Mouse (Mus musculus): ENCODE results near the gene Slfnl1.

Slfnl1 gene

DNA sequence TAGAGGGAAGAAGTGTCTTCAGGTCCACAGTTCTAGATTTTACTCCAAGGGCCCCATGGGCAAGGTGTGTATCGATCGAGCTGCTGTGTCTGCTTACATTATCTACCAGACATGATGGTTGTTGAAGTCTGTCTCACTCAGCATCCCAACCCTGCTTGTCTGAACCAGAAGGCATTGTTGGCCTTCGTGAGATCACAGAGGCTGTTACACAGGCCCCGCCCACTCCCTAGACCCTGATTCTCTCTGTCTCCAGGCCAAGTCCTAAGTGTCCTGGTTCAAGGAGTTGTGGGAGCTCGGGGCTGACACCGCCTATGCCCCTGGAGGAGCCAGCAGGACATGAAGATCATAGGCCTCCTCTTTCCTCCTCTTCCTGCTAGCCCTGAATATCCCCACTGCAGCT is at the start of gene Slfnl1:
Gene Slfnl1 (plus strand): TSS at position 246 of the 400 bp plus-strand sequence.
- DNase-seq: no peak

DNA sequence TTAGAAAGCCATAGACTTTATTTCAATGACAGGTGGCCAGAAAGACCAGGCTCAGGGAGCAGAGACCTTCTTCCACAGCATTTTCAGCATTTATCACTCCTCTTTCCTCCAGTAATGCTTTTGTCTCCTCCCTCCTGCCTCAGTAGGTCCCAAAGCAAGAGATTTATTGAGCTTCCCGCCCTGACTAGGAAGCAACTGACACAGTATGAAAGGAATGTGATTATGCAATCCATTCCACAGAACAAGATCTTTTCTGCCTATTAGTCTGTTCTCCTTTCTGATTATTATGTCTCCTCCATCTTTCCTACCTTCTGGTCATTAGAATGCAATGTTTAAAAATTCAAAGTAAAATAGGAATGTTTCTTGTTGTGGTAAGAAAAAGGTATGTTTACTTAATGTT is 44.3 kb upstream of the Slfnl1 start:
- DNase-seq: no peak

DNA sequence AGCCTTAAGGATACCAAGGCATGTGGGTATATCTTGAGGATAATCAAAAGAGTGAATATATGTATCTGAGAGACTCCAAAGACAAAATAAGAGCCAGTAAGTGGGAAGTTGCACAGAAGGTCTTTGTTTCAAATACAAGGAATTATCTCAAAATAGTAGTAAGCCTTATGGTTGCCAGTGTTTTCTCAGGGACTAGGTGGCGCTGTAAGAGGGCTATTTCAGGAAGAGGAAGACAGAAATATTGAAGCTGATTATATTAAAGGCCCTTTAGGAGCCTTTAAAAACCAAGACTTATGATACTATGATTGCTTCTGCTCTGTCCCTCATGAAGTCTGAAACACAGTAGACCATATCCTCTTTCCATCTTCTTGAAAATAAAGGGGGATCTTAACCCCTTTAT is 25.1 kb upstream of the Slfnl1 start:
- no peak for DNase-seq

DNA sequence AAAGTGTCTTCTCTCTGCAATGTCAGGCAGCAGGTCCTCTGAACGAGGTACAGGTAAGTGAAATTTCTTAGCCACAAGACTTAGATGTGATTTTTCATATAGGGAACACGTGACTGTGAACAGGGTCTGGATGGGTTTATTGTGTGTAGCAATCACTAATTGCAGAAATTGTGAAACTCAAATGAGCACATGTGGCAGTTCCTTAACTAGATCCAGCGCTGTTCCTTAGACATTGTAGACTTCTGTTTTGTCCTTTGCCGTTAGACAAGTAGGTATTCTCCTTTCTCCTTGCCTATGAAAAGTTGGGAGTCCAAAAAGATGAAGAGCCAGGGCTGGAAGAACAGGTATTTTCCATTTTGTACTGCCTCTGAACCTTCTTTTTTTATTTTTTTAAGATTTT is 20.8 kb upstream of the Slfnl1 start:
- no peak for DNase-seq

DNA sequence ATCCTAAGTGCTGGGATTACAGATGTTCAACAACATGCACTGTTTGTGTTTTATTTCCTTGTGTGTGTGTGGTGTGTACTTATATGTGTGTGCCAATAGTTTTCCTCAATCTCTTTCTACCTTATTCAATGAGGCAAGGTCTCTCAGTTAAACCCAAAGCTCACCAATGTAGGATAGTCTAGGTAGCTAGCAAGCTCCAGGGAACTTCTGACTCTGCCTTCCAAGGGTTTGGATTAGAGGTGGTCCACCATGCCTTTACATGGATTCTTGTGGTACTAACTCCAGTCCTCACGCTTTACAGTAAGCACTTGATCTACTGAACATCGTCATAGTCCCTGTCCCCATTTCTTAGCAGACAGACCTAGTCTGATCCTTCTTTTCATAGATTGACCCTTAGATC is 17.7 kb upstream of the Slfnl1 start:
- no peak for DNase-seq

DNA sequence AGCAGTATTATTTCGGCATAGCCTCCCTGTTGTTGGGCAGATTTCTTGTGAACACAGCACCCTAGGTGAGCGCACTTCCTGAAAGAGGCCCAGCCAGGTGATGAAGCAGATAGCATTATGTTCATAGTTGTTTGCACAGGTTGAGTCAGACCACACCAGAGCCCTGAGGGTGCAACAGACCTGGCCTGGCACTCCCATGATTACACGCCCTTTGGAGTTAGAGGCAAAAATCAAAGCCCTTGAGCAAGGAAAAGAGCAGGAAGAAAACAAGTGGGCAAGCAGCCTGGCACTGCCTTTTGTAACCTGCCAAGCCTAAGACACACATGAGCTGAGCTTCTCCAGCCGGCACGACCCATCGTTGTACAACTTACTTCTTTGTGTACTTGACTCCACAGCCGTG is 15.5 kb upstream of the Slfnl1 start:
- DNase-seq: no peak

DNA sequence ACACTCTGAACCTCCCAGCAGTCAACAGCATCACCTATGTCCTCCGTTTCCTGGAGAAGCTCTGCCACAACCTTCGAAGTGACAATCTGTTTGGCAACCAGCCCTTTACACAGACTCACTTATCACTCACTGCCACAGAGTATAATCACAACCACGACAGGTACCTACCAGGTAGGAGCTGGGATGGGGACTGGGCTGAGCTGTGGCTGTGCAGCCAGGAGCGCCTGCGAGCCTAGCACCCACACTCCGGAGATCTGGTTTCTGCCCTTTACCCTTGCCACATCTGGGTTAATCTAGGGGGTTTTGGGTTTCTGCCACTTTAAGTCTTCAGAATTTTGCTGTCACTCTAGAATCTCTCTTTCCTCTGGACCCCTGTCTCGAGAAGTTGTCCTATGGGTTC is 15.1 kb upstream of the Slfnl1 start:
- DNase-seq: no peak

DNA sequence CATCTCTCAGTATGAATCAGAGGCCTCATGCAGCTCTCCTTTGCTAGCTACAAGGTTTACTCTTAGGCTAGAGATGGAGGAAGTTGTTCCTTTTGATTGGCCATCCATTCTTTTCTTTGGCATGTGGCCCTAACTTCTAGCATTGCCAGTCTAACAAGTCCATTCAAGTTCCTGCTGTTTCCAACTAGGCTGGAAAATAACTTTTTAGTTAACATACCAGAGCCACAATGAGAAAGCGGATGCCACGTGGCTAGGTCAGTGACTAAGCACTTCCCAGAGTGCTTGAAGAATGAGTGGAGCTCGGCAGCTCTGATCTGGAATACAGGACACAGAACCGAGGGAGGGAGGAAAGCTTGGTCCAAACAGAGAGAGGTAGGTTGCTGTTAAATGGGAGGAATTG is 14.7 kb upstream of the Slfnl1 start:
- DNase-seq: no peak

DNA sequence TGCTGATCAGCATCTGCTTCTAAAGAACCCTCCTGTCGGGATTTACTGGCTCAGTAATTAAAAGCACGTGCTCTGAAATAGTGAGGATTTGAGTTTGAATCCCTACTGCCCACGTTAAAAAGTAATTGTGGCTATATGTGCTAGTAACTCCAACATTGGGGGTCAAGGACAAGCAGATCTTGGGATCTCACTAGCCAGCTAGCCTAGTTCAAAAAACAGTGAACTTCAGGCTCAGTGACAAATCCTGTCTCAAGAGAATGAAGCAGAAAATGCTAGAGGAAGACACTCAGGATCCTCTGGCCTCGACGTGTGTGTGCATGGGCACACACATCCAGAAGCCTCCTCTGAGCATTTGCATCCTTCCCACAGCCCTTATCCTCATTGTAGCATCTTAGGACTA is 10.3 kb upstream of the Slfnl1 start:
- no peak for DNase-seq

DNA sequence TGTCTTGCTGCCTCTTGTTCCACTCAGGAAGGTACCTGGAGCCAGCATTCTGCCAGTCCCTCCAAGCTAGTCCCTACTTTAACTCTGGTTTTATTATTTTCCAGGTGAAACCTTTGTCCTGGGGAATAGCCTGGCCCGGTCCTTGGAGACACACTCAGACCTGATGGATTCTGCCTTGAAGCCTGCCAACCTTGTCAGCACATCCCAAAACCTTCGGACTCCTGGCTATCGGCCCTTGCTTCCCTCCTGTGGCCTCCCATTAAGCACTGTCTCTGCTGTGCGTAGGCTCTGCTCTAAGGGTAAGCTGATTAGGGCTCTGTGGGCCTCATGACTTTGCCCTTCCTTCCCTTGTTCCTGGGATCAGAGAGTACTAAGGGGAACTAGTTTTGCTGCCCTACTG is 9.7 kb upstream of the Slfnl1 start:
- no peak for DNase-seq

DNA sequence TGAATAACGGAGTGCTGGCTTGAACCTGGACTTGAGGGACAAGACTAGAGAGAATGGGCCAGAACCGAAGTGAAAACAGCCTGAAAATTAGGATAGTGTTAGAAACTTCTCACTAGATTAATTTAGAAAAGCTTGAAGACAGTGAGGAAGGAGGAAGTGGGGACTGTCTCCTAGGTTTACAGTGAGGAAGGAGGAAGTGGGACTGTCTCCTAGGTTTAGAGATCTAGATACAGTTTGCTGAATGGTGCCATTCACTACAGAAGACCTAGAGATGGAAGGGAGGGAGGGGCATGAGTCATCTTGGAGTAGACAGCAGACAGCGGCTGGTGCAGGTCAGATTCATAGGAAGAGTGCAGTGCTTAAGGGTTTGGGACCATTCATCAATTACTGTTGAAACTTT is 8.9 kb upstream of the Slfnl1 start:
- DNase-seq: no peak

DNA sequence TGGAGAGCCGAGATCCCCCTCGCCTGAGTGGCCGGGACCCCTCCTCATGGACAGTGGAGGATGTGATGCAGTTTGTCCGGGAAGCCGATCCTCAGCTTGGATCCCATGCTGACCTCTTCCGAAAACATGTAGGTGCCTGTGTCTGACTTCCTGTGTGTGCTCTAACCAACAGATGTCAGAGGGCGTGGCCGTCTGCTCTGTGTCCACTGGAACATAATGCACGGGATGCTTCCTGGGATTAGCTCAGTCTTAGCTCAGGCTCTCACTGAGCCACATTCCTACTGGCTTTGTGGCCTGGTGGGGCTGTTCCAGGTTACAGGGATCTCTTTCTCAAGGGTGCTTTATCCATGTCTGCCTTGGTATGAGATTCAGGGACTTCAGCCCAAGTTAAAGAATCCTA is 3.9 kb upstream of the Slfnl1 start:
- no peak for DNase-seq

DNA sequence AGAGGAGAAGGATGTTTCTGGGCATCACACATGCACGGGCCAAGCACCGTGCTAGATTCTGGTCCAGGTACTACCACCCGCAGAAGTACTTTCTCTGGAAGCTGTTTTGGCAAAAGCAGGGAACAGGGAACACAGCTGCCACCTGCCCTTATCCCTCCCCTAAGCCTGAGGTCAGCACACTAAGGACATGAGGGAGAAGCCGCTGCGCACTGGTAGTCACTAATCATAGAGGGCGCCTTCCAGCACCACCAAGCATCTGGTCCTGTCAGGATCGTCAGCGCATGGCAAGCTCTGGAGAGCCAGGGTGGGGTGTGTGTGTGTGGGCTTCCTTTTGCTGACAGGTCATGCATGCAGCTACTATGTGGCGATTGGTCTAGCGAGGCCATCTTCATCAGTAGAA is 6.6 kb downstream of the Slfnl1 start:
- no peak for DNase-seq

DNA sequence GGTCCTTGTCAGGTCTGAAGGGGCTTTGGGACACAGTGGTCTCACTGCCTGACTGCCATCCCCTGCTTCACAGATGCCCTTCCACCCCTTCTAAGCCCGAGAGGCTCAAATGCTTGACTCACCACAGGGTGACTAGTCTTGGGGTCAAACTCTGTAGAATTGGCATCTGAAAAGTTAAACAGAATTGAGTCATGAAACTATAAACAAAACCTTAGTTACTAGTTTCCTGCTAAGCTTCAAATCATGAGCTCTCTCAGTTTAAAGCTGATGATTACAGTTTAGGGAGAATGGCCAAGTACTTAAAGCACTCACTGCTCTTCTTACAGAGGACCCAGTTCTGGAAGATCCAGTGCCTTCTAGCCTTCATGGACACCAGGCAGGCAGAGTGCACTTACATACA is 12.9 kb downstream of the Slfnl1 start:
- DNase-seq: no peak

DNA sequence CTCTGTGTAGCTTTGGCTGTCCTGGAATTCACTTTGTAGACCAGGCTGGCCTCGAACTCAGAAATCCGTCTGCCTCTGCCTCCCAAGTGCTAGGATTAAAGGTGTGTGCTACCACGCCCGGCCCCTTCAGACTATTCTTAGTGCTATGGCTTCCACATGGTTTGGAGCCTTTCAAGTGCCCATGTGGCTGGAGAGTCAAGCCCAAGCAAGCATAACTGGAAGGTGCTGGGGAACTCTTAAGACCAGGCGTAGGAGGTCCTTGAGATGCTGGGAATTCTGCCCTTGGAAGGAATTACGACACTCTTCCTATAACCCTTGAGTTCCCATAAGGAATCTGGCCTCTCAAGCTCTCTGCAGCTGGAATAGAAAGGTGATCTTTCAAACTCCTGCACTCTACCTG is 24.6 kb downstream of the Slfnl1 start:
- no peak for DNase-seq

DNA sequence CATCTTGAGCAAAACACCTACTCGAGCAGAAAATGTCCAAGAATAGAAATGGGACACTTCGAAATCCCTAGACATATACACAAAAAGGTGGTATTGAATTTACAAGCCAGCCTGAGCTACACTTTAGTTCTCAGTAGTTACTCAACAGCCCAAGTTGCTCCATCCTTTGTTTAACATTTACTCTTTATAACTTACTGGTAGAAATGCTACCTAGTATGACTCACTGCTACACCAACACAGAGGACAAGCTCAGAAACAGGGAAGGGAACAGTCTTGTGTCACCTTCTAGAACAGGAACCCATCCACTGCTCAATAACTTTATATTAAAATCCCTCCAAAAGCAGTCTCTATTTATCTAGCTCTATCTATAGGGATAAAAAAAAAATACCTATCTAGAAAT is 33.7 kb downstream of the Slfnl1 start:
- DNase-seq: no peak

DNA sequence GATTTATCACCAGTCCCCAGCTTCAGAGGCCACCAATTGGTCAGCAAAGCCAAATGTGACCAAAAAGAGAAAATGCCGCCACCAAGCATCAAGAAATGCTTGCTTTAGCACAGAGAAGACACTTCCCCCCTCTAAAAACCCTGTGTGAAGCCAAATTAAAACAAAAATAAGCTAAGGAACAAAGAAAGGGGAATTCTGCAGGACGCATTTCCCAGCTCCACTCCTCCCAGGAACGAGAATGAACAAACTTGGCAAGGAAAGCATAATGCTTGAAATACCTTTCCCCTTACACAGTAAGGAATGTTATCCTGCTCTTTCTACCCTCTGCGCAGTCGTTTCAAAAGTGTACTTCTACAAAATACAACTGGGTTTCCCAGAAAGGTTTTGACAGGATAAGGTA is 36.0 kb downstream of the Slfnl1 start:
- no peak for DNase-seq

DNA sequence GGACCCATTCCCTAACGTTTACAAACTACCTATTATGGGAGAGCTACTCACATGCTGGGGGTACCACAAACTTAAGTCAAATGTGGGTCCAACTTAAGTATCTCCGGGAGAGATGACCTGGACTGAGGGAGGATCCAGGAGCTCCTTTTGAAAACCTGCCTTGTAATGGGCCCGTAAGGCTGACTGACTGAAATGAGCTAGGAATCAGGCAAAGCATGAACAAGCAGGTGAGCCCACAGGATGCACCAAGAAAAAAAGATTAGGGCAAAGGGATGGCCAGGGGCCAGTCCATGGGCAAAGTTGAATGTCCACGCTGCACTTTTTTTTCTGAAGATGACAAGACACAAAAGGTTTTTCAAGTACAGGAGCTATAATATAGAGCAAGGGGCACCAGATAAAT is 37.0 kb downstream of the Slfnl1 start:
- no peak for DNase-seq

DNA sequence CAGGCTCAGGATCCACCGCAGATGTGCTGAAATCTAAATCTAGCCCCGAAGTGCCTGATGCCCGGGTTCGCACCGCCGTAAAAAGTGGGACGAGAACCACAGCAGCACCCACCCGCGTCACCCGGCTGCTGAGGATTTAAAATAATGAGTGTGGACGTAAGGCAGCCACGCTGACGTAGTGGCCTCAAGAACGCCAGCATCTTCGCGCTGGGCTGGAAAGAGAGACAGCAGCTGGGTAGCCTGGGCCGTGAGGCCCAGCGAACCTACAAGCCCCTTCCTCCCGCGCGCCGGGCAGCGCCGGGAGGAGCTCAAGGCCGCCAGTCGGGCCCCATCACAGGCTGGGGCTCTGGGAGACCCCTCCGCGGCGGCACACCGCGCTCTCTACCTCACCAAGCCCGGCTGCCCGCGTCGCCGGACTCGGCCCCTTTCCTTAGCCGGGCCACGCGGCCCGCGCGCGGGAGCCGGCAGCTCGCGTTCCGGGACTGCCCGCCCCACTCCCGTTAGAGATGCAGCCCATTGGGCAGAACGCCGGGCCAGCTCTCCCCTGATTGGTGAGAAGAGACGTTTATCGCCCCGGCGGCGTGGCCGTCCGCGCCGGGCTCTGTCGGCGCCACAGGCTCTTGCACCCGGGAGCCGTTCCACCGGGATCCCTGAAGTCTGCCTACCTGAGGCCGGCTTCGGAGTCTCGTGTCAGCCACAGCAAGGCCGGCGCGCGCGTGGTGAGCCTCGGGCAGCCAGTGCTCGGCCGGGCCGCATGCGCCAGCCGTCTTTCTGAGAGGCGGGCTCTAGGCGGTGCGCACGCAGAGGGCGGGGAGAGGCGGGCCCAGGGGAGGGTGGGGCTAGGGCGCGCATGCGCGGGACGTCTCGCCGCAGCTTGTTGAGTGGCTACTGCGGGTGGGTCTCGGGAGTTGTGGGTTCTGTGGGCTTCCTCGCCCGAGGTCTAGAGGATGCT is 37.7 kb downstream of the Slfnl1 start, which contains the start of gene Ctps:
Gene Ctps (minus strand): TSS at position 791 of the 952 bp plus-strand sequence.
- DNase-seq: peak; percentile 94

DNA sequence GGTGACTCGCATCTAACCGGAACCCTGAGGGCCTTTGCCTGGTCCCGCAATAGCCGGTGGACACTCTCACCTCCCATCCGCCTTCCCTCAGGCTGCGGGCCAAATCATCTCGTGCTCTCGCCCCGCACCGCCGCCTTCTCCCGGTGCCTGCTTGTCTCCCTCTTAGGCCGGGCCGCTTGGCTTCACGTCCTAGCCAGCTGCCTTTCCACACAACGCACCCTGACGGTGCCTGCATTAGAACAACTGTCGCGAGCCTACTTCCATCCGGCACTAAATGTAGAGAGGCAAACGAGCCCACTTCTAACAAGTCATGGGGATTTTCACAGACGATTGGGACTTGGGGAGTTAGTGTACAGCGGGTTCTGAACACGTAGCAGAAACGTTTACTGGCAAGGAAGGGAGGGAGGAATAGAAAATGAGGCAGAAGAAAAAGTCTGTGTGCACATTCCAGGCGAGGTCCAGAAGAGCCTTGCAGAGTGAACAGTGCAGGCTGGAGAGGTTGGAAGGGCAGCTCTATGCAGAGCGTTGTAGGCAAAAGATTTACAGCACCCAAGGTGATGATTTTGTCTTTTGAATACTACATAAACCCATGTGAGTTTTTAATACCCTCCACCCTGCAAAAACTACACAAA is 38.5 kb downstream of the Slfnl1 start:
- no peak for DNase-seq

DNA sequence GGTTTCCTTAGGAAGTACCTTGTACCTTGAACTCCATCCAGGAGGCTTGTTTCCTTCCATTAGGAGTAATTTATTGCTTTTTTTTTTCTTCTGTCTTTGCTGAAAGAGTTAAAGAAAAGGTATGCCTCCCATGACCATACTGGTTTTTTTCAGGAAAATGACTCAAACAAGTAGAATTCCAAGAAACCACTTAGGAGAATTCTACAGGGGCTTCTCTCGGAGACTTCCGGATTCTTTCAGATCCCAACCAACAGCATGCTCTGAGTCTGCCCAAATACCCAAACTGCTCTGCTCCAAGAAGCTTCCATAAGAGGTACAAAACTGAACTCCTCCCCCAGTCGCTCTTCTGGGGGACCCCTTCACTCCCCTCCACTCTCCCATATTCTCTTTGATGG is 39.0 kb downstream of the Slfnl1 start:
- no peak for DNase-seq

DNA sequence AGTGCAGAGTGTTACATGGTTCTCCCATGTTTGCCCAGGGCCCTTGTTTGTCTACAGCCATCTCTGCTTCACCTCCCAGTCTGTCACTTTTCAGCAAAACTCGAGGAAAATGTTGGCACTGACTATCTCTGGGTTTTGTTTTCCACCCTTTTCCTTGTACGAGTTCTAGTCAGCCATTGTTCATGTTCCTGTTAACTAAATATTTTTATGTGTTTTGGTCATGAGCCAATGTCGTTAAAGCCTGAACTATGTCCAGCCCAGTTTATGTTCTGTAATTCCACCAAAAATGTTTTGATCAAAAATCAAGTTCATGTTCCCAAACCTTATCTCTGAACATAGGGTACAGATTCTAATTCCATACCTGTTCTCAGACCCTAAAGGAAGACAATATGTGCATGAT is 39.7 kb downstream of the Slfnl1 start:
- DNase-seq: no peak

DNA sequence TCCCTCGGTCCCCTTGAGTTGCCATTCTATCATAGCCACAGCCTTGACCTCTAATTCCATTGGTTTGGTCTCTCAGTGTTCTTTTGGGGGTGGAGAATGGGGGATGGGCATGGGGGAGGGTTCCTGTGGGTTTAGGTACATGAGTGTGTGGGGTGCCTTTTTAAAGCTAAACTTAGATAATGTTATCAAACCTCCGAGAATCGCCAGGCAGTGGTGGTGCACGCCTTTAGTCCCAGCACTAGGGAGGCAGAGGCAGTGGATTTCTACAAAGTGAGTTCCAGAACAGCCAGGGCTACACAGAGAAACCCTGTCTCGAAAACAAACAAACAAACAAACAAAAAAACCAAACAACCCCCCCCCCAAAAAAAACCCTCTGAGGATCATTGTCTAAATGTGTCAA is 48.9 kb downstream of the Slfnl1 start:
- DNase-seq: no peak

DNA sequence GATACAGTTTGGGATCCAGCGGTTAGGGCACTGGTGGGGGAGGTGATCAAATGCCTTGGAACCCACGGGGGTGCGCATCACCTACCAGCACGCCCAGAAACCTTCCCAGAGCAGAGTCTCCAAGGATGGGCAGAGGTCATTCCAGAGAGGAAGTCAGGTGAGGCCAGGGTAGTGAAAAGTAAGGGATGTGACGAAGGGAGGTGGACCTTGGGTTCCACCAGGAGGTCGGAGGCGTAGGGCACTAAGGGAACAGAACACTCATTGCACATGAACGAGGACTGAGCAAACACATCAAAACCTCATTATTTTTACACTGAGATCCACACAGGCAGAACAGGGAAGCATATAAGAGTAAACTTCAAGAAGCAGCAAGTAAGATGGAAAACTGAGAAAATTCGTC is 49.7 kb downstream of the Slfnl1 start:
- DNase-seq: no peak

Data from cerebellum, adult 9-10 months (tissue).